Mouse (Mus musculus) cerebellum, postnatal 14 days (tissue): ENCODE data around the gene Sucnr1.

Experiments used
- DNase-seq, 2 experiments: peaks; one replicate each; pipeline ENCODE4 v3.0.0; 2021; ENCODE audit warnings: mixed read lengths in 2 of 2

Sucnr1 gene

GRCm38 (mm10) chr3:60111889-60112646, 30.4 kb downstream of the Sucnr1 start:
- DNase-seq = peak; percentile 36 to 50

GRCm38 (mm10) chr3:60114571-60114970, 32.9 kb downstream of the Sucnr1 start:
- no peak for DNase-seq

- no peak for DNase-seq
Observed at GRCm38 (mm10) chr3:60121449-60121848, 39.8 kb downstream of the Sucnr1 start.

GRCm38 (mm10) chr3:60123859-60124794, 42.5 kb downstream of the Sucnr1 start:
- DNase-seq = no peak

GRCm38 (mm10) chr3:60126564-60126963, 44.9 kb downstream of the Sucnr1 start:
- no peak for DNase-seq

- DNase-seq = no peak
Observed at GRCm38 (mm10) chr3:60128282-60128681, 46.6 kb downstream of the Sucnr1 start.

GRCm38 (mm10) chr3:60135801-60136200, 54.1 kb downstream of the Sucnr1 start:
- no peak for DNase-seq
